Mouse (Mus musculus) liver, embryonic 11.5 days (tissue): Measurements from ENCODE around the gene Fig4. TPM values are rescaled to one million over a fixed set of nuclear protein-coding genes. Genes with fewer than 3 reads are reported as not detected.

Experiments
- ATAC-seq: fragments of 200-750 bp; cut with Nextera tagmentation; replicated peaks from 2 replicates; pipeline ENCODE4 v1.8.0; 2017; ENCODE audit warnings: moderate number of reproducible peaks, mild to moderate bottlenecking, moderate TSS enrichment, moderate library complexity; ENCODE audit not compliant: low FRiP score
- DNase-seq: peaks from one replicate; pipeline ENCODE4 v3.0.0-alpha.2; 2017; ENCODE audit warnings: low spot score
- H3K27ac ChIP-seq: fragments of 300-500 bp; sonication (generic); 2 replicates; pipeline ENCODE4 v1.5.1; 2014; ENCODE audit warnings: mild to moderate bottlenecking, low read depth, low read length, control low read depth
- H3K27me3 ChIP-seq: fragments of 300-500 bp; sonication (generic); replicated peaks from 2 replicates; pipeline ENCODE4 v1.6.1; 2014; ENCODE audit warnings: low read length, mixed read lengths; ENCODE audit not compliant: control insufficient read depth, insufficient read depth
- H3K36me3 ChIP-seq: fragments of 300-500 bp; sonication (generic); 2 replicates; pipeline ENCODE4 v1.6.1; 2014; ENCODE audit warnings: mild to moderate bottlenecking, low read length, moderate library complexity, mixed read lengths; ENCODE audit not compliant: control insufficient read depth, insufficient read depth
- H3K4me1 ChIP-seq: fragments of 300-500 bp; sonication (generic); replicated peaks from 2 replicates; pipeline ENCODE4 v1.6.1; 2014; ENCODE audit warnings: low read length, mixed read lengths; ENCODE audit not compliant: control insufficient read depth, insufficient read depth
- H3K4me2 ChIP-seq: fragments of 300-500 bp; sonication (generic); 2 replicates; pipeline ENCODE4 v1.6.1; 2014; ENCODE audit warnings: mild to moderate bottlenecking, control low read depth, moderate library complexity
- H3K4me3 ChIP-seq: fragments of 300-500 bp; sonication (generic); 2 replicates; pipeline ENCODE4 v1.5.1; 2014; ENCODE audit warnings: low read depth, low read length, control low read depth
- H3K9ac ChIP-seq: fragments of 300-500 bp; sonication (generic); 2 replicates; pipeline ENCODE4 v1.6.1; 2014; ENCODE audit warnings: low read depth, low read length, control low read depth
- H3K9me3 ChIP-seq: fragments of 300-500 bp; sonication (generic); 2 replicates; pipeline ENCODE4 v1.6.1; 2016; ENCODE audit warnings: low read length, inconsistent platforms, mixed read lengths; ENCODE audit not compliant: control insufficient read depth
- WGBS: fragments of 180-500 bp; shearing (Covaris S2); extraction: QIAGEN DNeasy Blood & Tissue Kit; methylation state at CpG from one replicate; pipeline ENCODE4 v1.1.7; 2014; 5-methylcytosine and 5-hydroxymethylcytosine counted together
- polyA plus RNA-seq: library from polyadenylated mRNA; unstranded; fragments of >200 nt; fragmentation: Nextera tagmentation; extraction: Ambion mirVana; gene quantifications from 2 replicates; pipeline ENCODE4 v1.2.1, GENCODE M21; 2014

Fig4 gene
- polyA plus RNA-seq, 1 experiment from 2014 or later = 19.2 TPM

DNA sequence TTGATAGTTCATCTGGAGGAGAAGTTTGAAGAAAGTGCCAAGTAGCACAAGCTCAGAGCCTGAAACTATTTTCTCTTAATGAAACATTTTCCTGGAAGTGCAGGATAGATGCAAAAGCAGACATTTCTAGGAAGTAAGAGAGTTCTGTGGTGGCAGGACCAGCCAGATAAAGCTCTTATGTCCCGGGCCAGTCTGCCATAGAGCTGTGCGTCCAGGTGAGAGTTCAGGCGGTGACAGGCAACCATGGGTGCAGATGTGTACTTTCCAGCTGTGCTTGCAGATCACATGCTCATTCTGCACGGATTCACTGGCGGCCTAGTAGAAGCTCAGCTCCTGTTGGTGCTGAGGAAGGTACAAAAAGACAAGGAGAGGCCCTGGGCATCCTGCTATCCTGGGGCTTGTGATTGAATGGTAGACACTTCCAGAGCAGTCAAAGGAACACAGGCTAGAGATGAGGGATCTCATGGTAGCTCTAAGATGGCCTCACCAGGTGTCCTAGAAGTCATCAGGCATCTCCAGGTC is 149.8 kb downstream of the Fig4 start:
- H3K4me2 ChIP-seq = no peak overlapping the region
- H3K4me3 ChIP-seq = no peak overlapping the region
- H3K9me3 ChIP-seq = no peaks in the 10 kb centered on the region
- no peaks in the 10 kb centered on the region; the same call in 1 of the 2 replicates for H3K4me1 ChIP-seq
- no peak overlapping the region for H3K9ac ChIP-seq
- H3K27ac ChIP-seq = no peak overlapping the region
- ATAC-seq = no peak
- DNase-seq = no peak
- H3K27me3 ChIP-seq = no peaks in the 10 kb centered on the region
- no peaks in the 10 kb centered on the region for H3K36me3 ChIP-seq
- 75% methylated on average over 5 of the region's 5 CpGs for WGBS

DNA sequence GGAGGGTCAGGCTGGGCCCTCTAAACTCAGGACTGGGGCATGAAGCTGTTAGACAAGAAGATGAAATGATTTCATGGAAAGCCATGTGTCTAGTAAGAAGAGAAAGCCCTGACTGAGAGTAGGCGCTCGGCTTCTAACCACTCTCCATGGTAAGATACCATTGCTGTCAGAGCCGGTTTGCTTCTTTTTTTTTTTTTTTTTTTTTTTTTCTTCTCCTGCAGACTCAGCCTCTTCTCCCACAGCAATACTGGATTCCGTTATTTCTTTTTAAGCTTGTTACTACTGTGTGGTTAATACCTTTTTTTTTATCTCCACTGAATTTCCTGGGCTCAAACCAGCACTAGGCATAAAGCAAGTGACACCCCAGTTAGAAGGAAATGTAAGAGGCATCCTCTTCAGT is 151.2 kb downstream of the Fig4 start:
- H3K4me1 ChIP-seq = no peaks in the 10 kb centered on the region; the same call in 1 of the 2 replicates
- no peaks in the 10 kb centered on the region for H3K9me3 ChIP-seq
- no peaks in the 10 kb centered on the region for H3K27me3 ChIP-seq
- no peak overlapping the region for H3K4me3 ChIP-seq
- WGBS = 78% methylated on average over 4 of the region's 4 CpGs
- DNase-seq = no peak
- ATAC-seq = no peak
- no peaks in the 10 kb centered on the region for H3K36me3 ChIP-seq
- no peak overlapping the region for H3K9ac ChIP-seq
- no peak overlapping the region for H3K27ac ChIP-seq
- no peak overlapping the region for H3K4me2 ChIP-seq

DNA sequence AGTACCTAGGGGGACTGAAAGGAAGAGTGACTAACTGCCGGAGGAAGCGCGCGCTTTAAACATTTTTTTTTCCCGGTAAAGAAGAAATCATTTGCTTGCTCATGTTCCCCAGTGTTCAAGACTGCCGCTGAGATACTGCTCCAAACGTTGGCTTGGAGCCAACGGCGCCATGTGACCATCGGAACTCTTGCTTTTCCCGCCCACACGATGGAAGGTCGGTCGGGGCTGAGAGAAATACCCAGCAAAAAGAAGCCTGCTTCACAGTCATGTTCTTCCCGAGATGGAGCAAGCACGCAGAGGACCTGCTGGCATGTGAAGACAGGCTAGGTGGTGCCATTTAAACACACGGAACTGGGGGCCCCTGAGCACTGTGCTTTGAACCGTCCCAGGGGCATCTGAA is 151.6 kb downstream of the Fig4 start:
- 65% methylated on average over 18 of the region's 18 CpGs for WGBS
- Histone ChIP-seq H3K4me2 (no peak overlapping the region), H3K27ac (no peak overlapping the region), H3K9ac (no peak overlapping the region), H3K4me3 (no peak overlapping the region), H3K36me3 (no peaks in the 10 kb centered on the region), H3K9me3 (no peaks in the 10 kb centered on the region), H3K4me1 (no peaks in the 10 kb centered on the region; the same call in 1 of the 2 replicates), H3K27me3 (no peaks in the 10 kb centered on the region)
- ATAC-seq = no peak
- DNase-seq = no peak

DNA sequence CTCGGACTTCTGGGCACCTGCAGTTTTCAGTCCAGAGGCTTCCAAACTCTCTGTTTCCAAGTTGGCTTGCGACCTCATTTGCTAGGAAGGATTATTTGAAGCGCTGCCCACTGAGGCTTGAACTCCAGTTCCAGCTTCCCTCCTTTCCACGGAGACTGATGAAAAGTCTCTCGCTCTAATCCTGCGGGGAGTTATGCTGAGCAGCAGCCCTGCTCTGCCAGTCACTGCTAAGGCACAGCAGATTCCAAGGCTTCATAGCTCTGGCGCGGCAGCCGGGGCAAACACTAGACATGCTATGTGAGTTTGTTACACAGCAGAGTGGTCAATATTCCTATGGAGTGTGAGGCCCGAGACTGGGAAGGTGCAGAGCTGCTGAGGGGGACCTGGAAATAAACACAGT is 152.0 kb downstream of the Fig4 start:
- no peak overlapping the region for H3K9ac ChIP-seq
- WGBS = 71% methylated on average over 10 of the region's 10 CpGs
- DNase-seq = no peak
- H3K4me1 ChIP-seq = no peaks in the 10 kb centered on the region; the same call in 1 of the 2 replicates
- no peak overlapping the region for H3K4me3 ChIP-seq
- no peaks in the 10 kb centered on the region for H3K9me3 ChIP-seq
- H3K36me3 ChIP-seq = no peaks in the 10 kb centered on the region
- no peak overlapping the region for H3K27ac ChIP-seq
- H3K27me3 ChIP-seq = no peaks in the 10 kb centered on the region
- no peak overlapping the region for H3K4me2 ChIP-seq
- ATAC-seq = no peak

DNA sequence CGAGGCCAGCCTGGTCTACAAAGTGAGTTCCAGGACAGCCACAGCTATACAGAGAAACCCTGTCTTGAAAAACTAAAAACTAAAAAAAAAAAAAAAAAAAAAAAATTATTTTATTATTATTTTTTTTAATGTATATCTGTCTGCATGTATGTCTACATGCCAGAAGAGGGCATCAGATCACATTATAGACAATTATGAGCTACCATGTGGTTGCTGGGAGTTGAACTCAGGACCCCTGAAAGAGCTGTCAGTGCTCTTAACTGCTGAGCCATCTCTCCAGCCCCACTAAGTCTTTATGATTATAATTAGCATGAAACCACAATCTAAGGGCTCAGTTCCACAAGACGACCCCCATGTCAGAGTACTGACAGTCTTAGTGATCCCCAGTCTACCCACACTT is 152.6 kb downstream of the Fig4 start:
- 75% methylated on average over 2 of the region's 2 CpGs for whole genome bisulfite sequencing
- no peak overlapping the region for H3K4me3 ChIP-seq

DNA sequence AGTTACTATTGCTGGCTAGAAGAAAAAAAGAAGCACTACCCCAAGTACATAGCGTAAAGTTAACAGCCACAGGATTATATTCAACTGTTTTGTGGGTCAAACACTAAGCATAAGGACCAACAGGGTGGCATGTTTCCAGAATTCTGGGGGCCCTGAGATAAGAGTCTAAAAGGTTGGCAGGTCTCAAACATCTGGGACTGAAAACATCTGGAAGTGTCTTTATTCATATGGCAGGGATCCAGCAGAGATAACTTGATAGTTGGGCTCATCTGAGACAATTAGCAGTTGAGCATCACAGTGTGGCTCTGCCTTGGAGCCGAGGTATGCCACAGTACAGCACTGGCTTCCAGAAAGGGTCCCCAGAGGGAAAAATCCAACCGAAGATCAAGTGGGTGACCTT is 153.8 kb downstream of the Fig4 start:
- Histone ChIP-seq H3K4me1 (no peaks in the 10 kb centered on the region), H3K27me3 (no peaks in the 10 kb centered on the region), H3K9me3 (no peaks in the 10 kb centered on the region), H3K4me2 (no peak overlapping the region), H3K36me3 (no peaks in the 10 kb centered on the region), H3K9ac (no peak overlapping the region), H3K4me3 (no peak overlapping the region), H3K27ac (no peak overlapping the region)
- DNase-seq (no peak), ATAC-seq (no peak)
- 75% methylated on average over 3 of the region's 3 CpGs for WGBS

More for the DNA sequence above, 152.6 kb downstream of the Fig4 start:
- ATAC-seq (no peak), DNase-seq (no peak)
- Histone ChIP-seq H3K4me2 (no peak overlapping the region), H3K27ac (no peak overlapping the region), H3K9ac (no peak overlapping the region), H3K36me3 (no peaks in the 10 kb centered on the region), H3K4me1 (no peaks in the 10 kb centered on the region), H3K27me3 (no peaks in the 10 kb centered on the region), H3K9me3 (no peaks in the 10 kb centered on the region)

DNA sequence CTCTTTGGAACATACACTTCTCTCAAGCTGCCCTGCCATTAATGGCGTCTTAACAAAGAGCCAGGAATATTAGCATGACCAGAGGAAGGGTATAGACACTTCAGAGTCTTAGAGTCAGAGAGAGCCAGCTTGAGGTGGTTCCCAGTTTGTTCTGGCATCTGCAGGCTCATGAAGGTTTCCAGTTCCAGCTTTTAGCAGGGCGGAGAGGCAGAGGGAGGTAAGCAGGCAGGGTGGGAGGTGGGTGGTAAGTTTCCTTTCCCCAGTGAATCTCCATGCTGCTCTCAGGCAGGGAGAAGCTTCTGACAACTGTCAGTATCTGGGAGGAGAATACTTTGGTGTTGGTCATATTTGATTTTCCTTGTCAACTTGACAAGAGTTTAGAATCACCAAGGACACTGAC is 156.9 kb downstream of the Fig4 start:
- H3K9me3 ChIP-seq = no peaks in the 10 kb centered on the region
- WGBS = 66% methylated on average over 2 of the region's 2 CpGs
- H3K27ac ChIP-seq = no peak overlapping the region
- no peaks in the 10 kb centered on the region for H3K36me3 ChIP-seq
- DNase-seq (no peak), ATAC-seq (no peak)
- H3K4me1 ChIP-seq = no peaks in the 10 kb centered on the region
- no peak overlapping the region for H3K9ac ChIP-seq
- H3K4me3 ChIP-seq = no peak overlapping the region
- H3K4me2 ChIP-seq = no peak overlapping the region
- H3K27me3 ChIP-seq = no peaks in the 10 kb centered on the region

Other genes with a start within 250 kb of the Fig4 start
- not detected in 2 replicates for gene Gpr6, start 231.0 kb downstream of the Fig4 start, polyA plus RNA-seq
- not detected in 2 replicates for gene Ak9, start 720 bp upstream of the Fig4 start, polyA plus RNA-seq
- 10.8 and 11.5 TPM in 2 replicates for gene Zbtb24, start 147.1 kb upstream of the Fig4 start, polyA plus RNA-seq
- 19.3 and 19.8 TPM in 2 replicates for gene Mical1, start 173.1 kb upstream of the Fig4 start, polyA plus RNA-seq
- gene Smpd2, start 187.1 kb upstream of the Fig4 start, polyA plus RNA-seq = 21.8 and 25.3 TPM in 2 replicates
- gene Ppil6, start 187.2 kb upstream of the Fig4 start, polyA plus RNA-seq = 0.25 TPM in 1 of 2 replicates, not detected in the other
- gene Cd164, start 216.2 kb upstream of the Fig4 start, polyA plus RNA-seq = 122 and 142 TPM in 2 replicates